Mouse (Mus musculus) intestine, embryonic 14.5 days (tissue): Measurements from ENCODE around the gene Atn1. TPM values are rescaled to one million over a fixed set of nuclear protein-coding genes. Genes with fewer than 3 reads are reported as not detected.

Experiments
- ATAC-seq: fragments of 200-750 bp; cut with Nextera tagmentation; replicated peaks from 2 replicates; pipeline ENCODE4 v1.8.0; 2017; ENCODE audit warnings: low read depth, moderate number of reproducible peaks, moderate TSS enrichment, moderate library complexity; ENCODE audit not compliant: low FRiP score, low TSS enrichment
- DNase-seq: peaks from one replicate; pipeline ENCODE4 v3.0.0-alpha.2; 2018; ENCODE audit warnings: low spot score
- H3K27ac ChIP-seq: fragments of 300-500 bp; sonication (generic); 2 replicates; pipeline ENCODE4 v1.5.1; 2014; ENCODE audit warnings: low read depth, mild to moderate bottlenecking, control low read depth
- H3K27me3 ChIP-seq: fragments of 300-500 bp; sonication (generic); replicated peaks from 2 replicates; pipeline ENCODE4 v1.6.1; 2014; ENCODE audit warnings: low read length, control low read depth; ENCODE audit not compliant: control insufficient read depth, insufficient read depth
- H3K36me3 ChIP-seq: fragments of 300-500 bp; sonication (generic); 2 replicates; pipeline ENCODE4 v1.6.1; 2014; ENCODE audit warnings: low read length, control low read depth; ENCODE audit not compliant: control insufficient read depth, insufficient read depth
- H3K4me1 ChIP-seq: fragments of 300-500 bp; sonication (generic); replicated peaks from 2 replicates; pipeline ENCODE4 v1.6.1; 2014; ENCODE audit warnings: low read length, control low read depth, mixed read lengths; ENCODE audit not compliant: control insufficient read depth, insufficient read depth
- H3K4me2 ChIP-seq: fragments of 300-500 bp; sonication (generic); 2 replicates; pipeline ENCODE4 v1.6.1; 2014; ENCODE audit warnings: low read length
- H3K4me3 ChIP-seq: fragments of 300-500 bp; sonication (generic); 2 replicates; pipeline ENCODE4 v1.5.1; 2014; ENCODE audit warnings: low read depth, low read length, control low read depth, mixed read lengths
- H3K9ac ChIP-seq: fragments of 300-500 bp; sonication (generic); 2 replicates; pipeline ENCODE4 v1.6.1; 2014; ENCODE audit warnings: mild to moderate bottlenecking, low read length
- H3K9me3 ChIP-seq: fragments of 300-500 bp; sonication (generic); 2 replicates; pipeline ENCODE4 v1.6.1; 2016; ENCODE audit warnings: low read length, control low read depth; ENCODE audit not compliant: control insufficient read depth
- WGBS: fragments of 180-500 bp; shearing (Covaris S2); extraction: QIAGEN DNeasy Blood & Tissue Kit; methylation state at CpG from one replicate; pipeline ENCODE4 v1.1.7; 2014; 5-methylcytosine and 5-hydroxymethylcytosine counted together
- polyA plus RNA-seq: library from polyadenylated mRNA; unstranded; fragments of >200 nt; fragmentation: Nextera tagmentation; extraction: Ambion mirVana; gene quantifications from 2 replicates; pipeline ENCODE4 v1.2.1, GENCODE M21; 2014

The Atn1 gene
- polyA plus RNA-seq, 1 experiment from 2014 or later, result 12.1 TPM

DNA sequence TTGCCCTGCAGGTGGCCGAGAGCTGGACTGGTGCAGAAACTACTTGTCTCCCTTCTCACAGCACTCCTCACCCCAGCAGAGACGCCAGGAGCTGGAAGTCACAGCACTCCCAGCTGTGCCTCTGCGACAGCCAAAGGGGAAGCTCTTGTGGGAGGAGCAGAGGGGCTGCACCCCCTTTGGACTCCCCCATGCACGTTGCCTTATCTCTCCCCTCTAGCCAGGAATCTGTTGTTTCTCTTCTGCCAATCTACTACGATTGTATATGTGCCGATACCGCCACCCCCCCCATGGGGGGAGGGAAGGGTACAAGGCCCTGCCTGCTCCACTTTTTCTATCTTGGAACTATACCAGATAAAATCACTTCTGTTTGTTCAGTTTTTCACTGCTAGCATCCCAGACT, 52.5 kb downstream of the Atn1 start:
- Histone ChIP-seq H3K4me2 (no peak overlapping the region), H3K36me3 (peaks cover 98% of the 10 kb centered on the region), H3K9me3 (no peaks in the 10 kb centered on the region), H3K27me3 (no peaks in the 10 kb centered on the region), H3K4me1 (no peaks in the 10 kb centered on the region), H3K27ac (no peak overlapping the region), H3K9ac (no peak overlapping the region), H3K4me3 (no peak overlapping the region)
- DNase-seq, result no peak
- WGBS, result 71% methylated on average over 7 of the region's 7 CpGs
- no peak for ATAC-seq

DNA sequence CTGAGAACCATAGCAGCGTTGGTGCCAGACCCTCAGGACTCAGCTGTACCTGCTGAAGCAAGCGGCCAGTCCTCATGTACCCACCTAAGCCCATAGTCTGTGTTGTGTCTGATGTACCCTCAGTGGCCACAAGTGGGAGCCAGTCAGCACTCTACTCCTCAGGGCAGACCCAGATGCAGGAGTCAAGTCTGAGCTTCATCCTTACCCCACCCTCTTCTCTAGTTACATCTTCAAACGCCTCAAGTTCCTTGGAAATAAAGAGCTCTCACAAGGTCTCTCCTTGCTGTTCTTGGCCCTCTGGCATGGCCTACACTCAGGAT, 53.6 kb downstream of the Atn1 start:
- Histone ChIP-seq H3K27me3 (no peaks in the 10 kb centered on the region), H3K4me3 (no peak overlapping the region), H3K4me2 (no peak overlapping the region), H3K36me3 (peaks cover 91% of the 10 kb centered on the region), H3K9me3 (no peaks in the 10 kb centered on the region), H3K9ac (no peak overlapping the region), H3K27ac (no peak overlapping the region), H3K4me1 (no peaks in the 10 kb centered on the region)
- ATAC-seq, result peak; percentile 73
- WGBS, result 43% methylated on average over 3 of the region's 3 CpGs
- DNase-seq, result peak; percentile 82

GRCm38 (mm10) chr6:124702102-124702783, 54.1 kb downstream of the Atn1 start:
- Histone ChIP-seq H3K9ac (no peak overlapping the region), H3K9me3 (no peaks in the 10 kb centered on the region), H3K4me1 (no peaks in the 10 kb centered on the region), H3K4me3 (no peak overlapping the region), H3K27ac (no peak overlapping the region), H3K36me3 (peaks cover 86% of the 10 kb centered on the region), H3K4me2 (no peak overlapping the region), H3K27me3 (no peaks in the 10 kb centered on the region)
- ATAC-seq (0 out of 2 replicates have a peak, but pooled peaks have one; percentile 5), DNase-seq (no peak)
- WGBS, result 93% methylated on average over 17 of the region's 17 CpGs

DNA sequence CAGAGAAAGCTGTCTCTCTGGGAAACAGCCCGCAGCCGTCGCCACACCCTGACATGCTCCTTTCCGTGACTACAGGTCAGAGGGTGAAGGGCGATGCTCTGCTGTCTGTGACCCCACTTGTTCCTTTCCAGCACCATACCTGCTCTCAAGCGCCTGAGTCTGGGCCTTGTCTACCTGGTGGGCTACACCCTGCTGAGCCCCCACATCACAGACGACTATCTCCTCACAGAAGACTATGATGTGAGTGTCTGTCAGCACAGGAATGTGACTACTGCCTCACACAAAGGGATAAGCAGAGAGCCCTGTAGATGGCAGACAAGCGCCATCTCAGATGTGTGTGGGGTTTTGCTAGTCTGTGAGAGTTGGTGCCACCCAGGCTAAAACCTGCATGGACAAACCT, 55.0 kb downstream of the Atn1 start:
- Histone ChIP-seq H3K9me3 (no peaks in the 10 kb centered on the region), H3K4me1 (no peaks in the 10 kb centered on the region), H3K27me3 (no peaks in the 10 kb centered on the region), H3K4me3 (no peak overlapping the region), H3K9ac (no peak overlapping the region), H3K36me3 (peaks cover 77% of the 10 kb centered on the region), H3K27ac (no peak overlapping the region), H3K4me2 (no peak overlapping the region)
- DNase-seq, result no peak
- 81% methylated on average over 8 of the region's 8 CpGs for WGBS
- no peak for ATAC-seq

DNA sequence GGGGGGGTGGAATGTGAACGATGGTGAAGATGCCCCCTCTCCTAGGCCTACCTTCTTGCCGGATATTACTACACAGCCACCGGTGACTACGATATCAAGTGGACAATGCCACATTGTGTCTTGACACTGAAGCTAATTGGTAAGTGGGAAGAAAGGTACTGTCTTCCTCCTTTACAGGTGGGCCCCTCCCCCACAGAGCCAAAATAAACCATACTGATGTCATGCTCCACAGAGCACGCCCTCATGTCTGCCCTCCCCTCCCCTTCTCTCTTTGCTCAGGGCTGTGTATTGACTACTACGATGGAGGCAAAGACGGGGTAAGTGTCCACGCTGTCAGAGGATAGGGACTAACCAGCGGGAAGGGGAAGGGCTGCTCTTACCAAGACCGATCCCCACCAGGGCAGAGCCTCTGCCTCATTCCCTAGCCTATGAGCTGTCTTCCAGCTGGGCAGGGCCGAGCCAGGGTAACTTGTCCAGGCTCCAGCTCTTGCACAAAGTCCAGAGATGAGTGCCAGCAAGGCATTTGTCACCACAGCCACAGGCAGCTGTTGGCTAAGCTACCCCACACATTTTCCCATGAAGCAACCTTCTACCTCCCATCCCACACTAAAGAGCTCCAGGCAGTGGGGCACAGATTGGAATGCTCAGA, 56.2 kb downstream of the Atn1 start:
- Histone ChIP-seq H3K27me3 (no peaks in the 10 kb centered on the region), H3K27ac (no peak overlapping the region), H3K4me1 (no peaks in the 10 kb centered on the region), H3K9ac (no peak overlapping the region), H3K4me3 (no peak overlapping the region), H3K9me3 (no peaks in the 10 kb centered on the region), H3K4me2 (no peak overlapping the region), H3K36me3 (peaks cover 66% of the 10 kb centered on the region)
- DNase-seq (no peak), ATAC-seq (no peak)
- WGBS, result 80% methylated on average over 11 of the region's 11 CpGs

GRCm38 (mm10) chr6:124699366-124699765, 57.0 kb downstream of the Atn1 start:
- no peak overlapping the region for H3K4me3 ChIP-seq
- no peaks in the 10 kb centered on the region for H3K27me3 ChIP-seq
- H3K9ac ChIP-seq, result no peak overlapping the region
- H3K36me3 ChIP-seq, result peaks cover 59% of the 10 kb centered on the region
- no peak for DNase-seq
- H3K4me2 ChIP-seq, result no peak overlapping the region
- H3K27ac ChIP-seq, result no peak overlapping the region
- peaks cover 2% of the 10 kb centered on the region; the same call in 1 of the 2 replicates for H3K4me1 ChIP-seq
- ATAC-seq, result no peak
- 85% methylated on average over 4 of the region's 4 CpGs for WGBS
- no peaks in the 10 kb centered on the region for H3K9me3 ChIP-seq

DNA sequence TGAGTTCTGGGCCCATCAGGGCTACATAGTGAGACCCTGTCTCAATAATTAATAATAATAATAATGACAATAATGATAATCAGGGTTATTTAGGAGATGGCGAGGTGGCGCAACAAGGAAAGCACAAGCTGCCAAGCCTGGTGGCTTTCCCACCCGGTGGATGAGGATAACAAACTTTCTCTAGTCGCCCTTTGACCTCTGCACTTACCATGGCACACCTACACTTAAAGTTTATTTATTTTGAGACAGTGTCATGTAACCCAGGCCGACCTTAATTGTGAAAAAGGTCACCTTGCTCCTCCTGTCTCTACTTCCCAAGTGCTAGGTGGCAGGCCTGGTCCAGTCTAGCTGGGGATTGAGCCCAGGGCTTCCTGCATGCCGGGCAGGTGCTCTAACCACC, 57.6 kb downstream of the Atn1 start:
- Histone ChIP-seq H3K9me3 (no peaks in the 10 kb centered on the region), H3K27ac (no peak overlapping the region), H3K9ac (no peak overlapping the region), H3K4me1 (peaks cover 6% of the 10 kb centered on the region), H3K4me2 (no peak overlapping the region), H3K27me3 (no peaks in the 10 kb centered on the region), H3K36me3 (peaks cover 53% of the 10 kb centered on the region), H3K4me3 (no peak overlapping the region)
- no peak for ATAC-seq
- DNase-seq, result no peak
- WGBS, result 75% methylated on average over 6 of the region's 6 CpGs

GRCm38 (mm10) chr6:124696441-124697150, 59.7 kb downstream of the Atn1 start:
- H3K27ac ChIP-seq, result no peak overlapping the region
- no peaks in the 10 kb centered on the region for H3K27me3 ChIP-seq
- H3K4me1 ChIP-seq, result peaks cover 10% of the 10 kb centered on the region
- no peak overlapping the region for H3K4me2 ChIP-seq
- H3K4me3 ChIP-seq, result no peak overlapping the region
- 92% methylated on average over 7 of the region's 7 CpGs for WGBS
- no peak for ATAC-seq
- H3K9ac ChIP-seq, result no peak overlapping the region
- H3K9me3 ChIP-seq, result no peaks in the 10 kb centered on the region
- peaks cover 31% of the 10 kb centered on the region for H3K36me3 ChIP-seq
- DNase-seq, result no peak
